Mouse (Mus musculus) MEL (cell line): Measurements from ENCODE around the gene Sez6l2. TPM values are rescaled to one million over a fixed set of nuclear protein-coding genes. Genes with fewer than 3 reads are reported as not detected.

Source experiments
- DNase-seq: peaks from one replicate; pipeline ENCODE4 v3.0.0; 2011; ENCODE audit warnings: low read depth, low spot score
- H3K27ac ChIP-seq: 2 replicates; pipeline ENCODE4 v1.5.1; 2012; ENCODE audit warnings: low read depth, mild to moderate bottlenecking, control low read depth, low read length, moderate library complexity; ENCODE audit not compliant: control insufficient read depth
- H3K27me3 ChIP-seq, 2 experiments: fragments of 150-350 bp in 1 of 2; sonication (generic) in 1 of 2; 2 replicates each; pipeline ENCODE4 v1.6.1; 2012; ENCODE audit warnings: low read length in 2 of 2, mild to moderate bottlenecking in 2 of 2, improper control_type of control experiment in 1 of 2, moderate library complexity in 1 of 2; ENCODE audit not compliant: insufficient read depth in 2 of 2, control insufficient read depth in 1 of 2
- H3K36me3 ChIP-seq, 2 experiments: 2 replicates each; pipeline ENCODE4 v1.6.1; 2012 to 2014; ENCODE audit warnings: low read length in 2 of 2, improper control_type of control experiment in 1 of 2, inconsistent platforms in 1 of 2, mild to moderate bottlenecking in 1 of 2; ENCODE audit not compliant: insufficient read depth in 2 of 2, control insufficient read depth in 1 of 2
- H3K4me1 ChIP-seq, 2 experiments: fragments of 150-350 bp in 1 of 2; sonication (generic) in 1 of 2; 2 replicates each; pipeline ENCODE4 v1.6.1; 2012; ENCODE audit warnings: low read length in 2 of 2, improper control_type of control experiment in 1 of 2, mild to moderate bottlenecking in 1 of 2; ENCODE audit not compliant: insufficient read depth in 2 of 2, control insufficient read depth in 1 of 2
- H3K4me3 ChIP-seq, 2 experiments: fragments of 150-350 bp in 1 of 2; sonication (generic) in 1 of 2; 2 replicates each; pipeline ENCODE4 v1.5.1; 2012; ENCODE audit warnings: low read depth in 2 of 2, low read length in 2 of 2, mild to moderate bottlenecking in 2 of 2, moderate library complexity in 2 of 2, control low read depth in 1 of 2, improper control_type of control experiment in 1 of 2; ENCODE audit not compliant: control insufficient read depth in 1 of 2, insufficient read depth in 1 of 2
- H3K79me2 ChIP-seq: 2 replicates; pipeline ENCODE4 v1.6.1; 2012; ENCODE audit warnings: mild to moderate bottlenecking, low read length, moderate library complexity; ENCODE audit not compliant: control insufficient read depth, poor library complexity, insufficient read depth
- H3K9ac ChIP-seq: 2 replicates; pipeline ENCODE4 v1.6.1; 2012; ENCODE audit warnings: low read depth, mild to moderate bottlenecking, control low read depth, low read length, moderate library complexity; ENCODE audit not compliant: control insufficient read depth, poor library complexity, severe bottlenecking
- H3K9me3 ChIP-seq: fragments of 150-350 bp; sonication (generic); replicated peaks from 2 replicates; pipeline ENCODE4 v1.6.1; 2012; ENCODE audit warnings: mild to moderate bottlenecking, low read length, improper control_type of control experiment, moderate library complexity; ENCODE audit not compliant: insufficient read depth
- CTCF ChIP-seq, 3 experiments: IDR thresholded peaks in 2 of 3; conservative IDR thresholded peaks in 1 of 3; 2 replicates each; pipeline ENCODE4 v1.5.1; 2011 to 2012; ENCODE audit warnings: low read length in 3 of 3, low read depth in 2 of 3, mild to moderate bottlenecking in 2 of 3, improper control_type of control experiment in 1 of 3, inconsistent platforms in 1 of 3, mixed read lengths in 1 of 3, moderate library complexity in 1 of 3; ENCODE audit not compliant: control insufficient read depth in 1 of 3, insufficient read depth in 1 of 3, poor library complexity in 1 of 3, severe bottlenecking in 1 of 3
- EP300 ChIP-seq, 2 experiments: IDR thresholded peaks; 2 replicates each; pipeline ENCODE4 v1.6.1; 2011; ENCODE audit warnings: improper control_type of control experiment in 2 of 2, low read length in 2 of 2, low read depth in 1 of 2, mild to moderate bottlenecking in 1 of 2
- ETS1 ChIP-seq: IDR thresholded peaks from 2 replicates; pipeline ENCODE4 v1.6.1; 2012; ENCODE audit warnings: low read depth, mild to moderate bottlenecking, inconsistent platforms, low read length, improper control_type of control experiment, moderate library complexity
- HCFC1 ChIP-seq: IDR thresholded peaks from 2 replicates; pipeline ENCODE4 v1.6.1; 2012; ENCODE audit warnings: low read depth, mild to moderate bottlenecking, inconsistent platforms, low read length, improper control_type of control experiment, moderate library complexity
- JUND ChIP-seq: IDR thresholded peaks from 2 replicates; pipeline ENCODE4 v1.6.1; 2011; ENCODE audit warnings: low read depth, mild to moderate bottlenecking, improper control_type of control experiment, low read length
- KAT2A ChIP-seq: conservative IDR thresholded peaks from 2 replicates; pipeline ENCODE4 v1.6.1; 2012; ENCODE audit warnings: low read depth, low read length, improper control_type of control experiment, inconsistent platforms
- MYB ChIP-seq: IDR thresholded peaks from 2 replicates; pipeline ENCODE4 v1.6.1; 2011; ENCODE audit warnings: mild to moderate bottlenecking, low read depth, low read length, improper control_type of control experiment
- NELFE ChIP-seq: IDR thresholded peaks from 2 replicates; pipeline ENCODE4 v1.6.1; 2011; ENCODE audit warnings: low read depth, low read length, improper control_type of control experiment
- SIN3A ChIP-seq: IDR thresholded peaks from 2 replicates; pipeline ENCODE4 v1.6.1; 2012; ENCODE audit warnings: low read length, improper control_type of control experiment, inconsistent platforms
- SMC3 ChIP-seq: IDR thresholded peaks from 2 replicates; pipeline ENCODE4 v1.6.1; 2011; ENCODE audit warnings: low read depth, low read length, improper control_type of control experiment
- TBP ChIP-seq: IDR thresholded peaks from 2 replicates; pipeline ENCODE4 v1.8.0; 2011; ENCODE audit warnings: low read depth, low read length, improper control_type of control experiment
- ZC3H11A ChIP-seq: IDR thresholded peaks from 2 replicates; pipeline ENCODE4 v1.6.1; 2012; ENCODE audit warnings: low read depth, mild to moderate bottlenecking, inconsistent platforms, low read length, improper control_type of control experiment
- ZMIZ1 ChIP-seq: IDR thresholded peaks from 2 replicates; pipeline ENCODE4 v1.6.1; 2012; ENCODE audit warnings: low read depth, mild to moderate bottlenecking, inconsistent platforms, low read length, improper control_type of control experiment, moderate library complexity
- polyA plus RNA-seq, 2 experiments: library from polyadenylated mRNA; stranded (reverse) in 1 of 2; unstranded in 1 of 2; fragments of >175 nt in 1 of 2; fragments of >200 nt in 1 of 2; gene quantifications; 2 replicates each; pipeline versions ENCODE4 v1.2.1 to v1.2.4; 2012; ENCODE audit warnings: low replicate concordance in 2 of 2, low read depth in 1 of 2; ENCODE audit not compliant: insufficient read length in 2 of 2, insufficient read depth in 1 of 2, missing spikeins in 1 of 2
- total RNA-seq: library from RNA; depleted of rRNA; stranded (reverse); fragments of 300-350 nt; gene quantifications from 2 replicates; pipeline ENCODE4 v1.2.3, GENCODE M21; 2012

Gene Sez6l2
- total and polyA plus RNA-seq, 3 experiments: 2.0 to 6.1 TPM; not detected in 1

DNA sequence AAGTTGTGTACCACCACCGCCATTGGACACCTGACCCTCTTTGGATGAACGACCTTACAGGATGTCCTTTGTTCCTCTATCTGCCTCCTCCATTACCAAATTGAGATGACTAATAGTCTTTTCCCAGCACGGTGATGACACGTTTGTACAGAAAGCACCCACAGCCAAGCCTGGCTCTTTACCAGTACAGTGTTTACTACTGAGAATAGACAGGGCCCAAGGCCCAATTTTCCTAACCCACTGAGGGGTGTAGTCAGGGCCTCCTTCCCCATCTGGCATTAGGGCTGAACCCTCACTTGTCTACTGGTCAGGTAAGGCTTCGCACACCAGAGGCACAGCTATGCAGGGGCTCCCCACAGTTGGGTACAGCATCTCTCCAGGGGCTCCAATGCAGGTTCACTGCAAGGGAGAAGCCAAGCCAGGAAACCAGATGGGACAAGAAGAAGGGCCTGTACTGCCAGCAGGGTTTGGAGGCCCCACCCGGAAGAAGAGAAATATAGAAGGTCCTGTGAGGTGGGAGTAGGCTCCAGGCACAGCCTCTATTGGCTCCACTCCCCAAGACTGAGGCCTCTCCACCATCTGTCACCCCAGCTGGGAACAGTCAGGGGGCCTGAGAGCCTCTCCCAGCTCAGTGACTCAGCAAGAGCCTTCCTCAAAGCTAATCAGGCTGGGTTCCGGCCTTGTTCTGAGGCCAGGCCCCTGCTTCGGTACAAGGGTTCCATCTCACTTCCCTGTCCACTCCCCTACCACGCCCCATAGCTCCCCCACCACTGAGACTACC, 58.1 kb downstream of the Sez6l2 start (continued):
- peak; percentile 84 for TF ChIP-seq SIN3A
- TF ChIP-seq TBP: peak; percentile 71; the same call in 1 of the 2 replicates

DNA sequence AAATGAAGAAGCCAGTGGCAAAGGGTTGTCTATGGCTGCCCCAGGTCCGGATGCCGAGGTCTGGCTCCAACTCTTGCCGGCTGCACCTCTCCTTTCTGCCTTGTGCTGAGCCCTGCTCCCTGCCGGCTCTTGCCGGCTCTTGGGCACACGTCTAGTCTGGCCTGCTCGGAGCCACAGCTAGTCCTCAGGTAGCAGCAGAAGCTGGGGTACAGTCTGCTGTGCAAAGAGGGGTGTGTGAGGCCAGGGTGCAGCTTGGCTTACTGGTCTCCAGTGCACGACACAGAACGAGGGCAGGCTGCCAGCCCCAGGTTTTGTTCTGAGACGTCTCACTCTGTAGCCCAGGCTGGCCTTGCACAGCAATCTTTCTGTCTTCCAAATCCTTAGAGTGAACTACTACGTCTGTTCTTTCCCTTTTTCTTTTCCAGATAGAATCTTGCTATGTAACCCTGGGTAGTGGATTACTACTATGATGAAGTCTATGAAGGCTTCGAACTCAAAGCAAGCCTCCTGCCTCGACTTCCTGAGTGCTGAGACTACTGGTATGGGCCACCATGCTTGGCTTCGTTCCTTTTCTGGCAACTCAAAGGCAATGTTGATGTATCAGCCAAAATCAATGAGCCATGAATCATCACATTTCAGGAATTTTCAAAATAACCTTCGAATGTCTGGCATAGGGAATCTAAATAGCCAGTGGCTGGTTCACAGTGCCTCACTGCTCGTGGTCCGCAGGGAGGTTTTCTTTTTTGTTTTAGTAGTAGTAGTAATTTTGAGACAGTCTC, 59.1 kb downstream of the Sez6l2 start:
- H3K4me1 ChIP-seq: peaks cover 10 to 33% of the 10 kb centered on the region in 2 experiments
- H3K4me3 ChIP-seq: no peak overlapping the region
- no peaks in the 10 kb centered on the region for H3K9me3 ChIP-seq
- H3K36me3 ChIP-seq: peaks cover 0 to 24% of the 10 kb centered on the region in 2 experiments; a peak in 2 of 4 replicates
- H3K79me2 ChIP-seq: peaks cover 17% of the 10 kb centered on the region
- TF ChIP-seq ZC3H11A (no peak), JUND (no peak), ETS1 (no peak), KAT2A (no peak), EP300 (IDR thresholded peaks at IDR 0.05; ENCODE audit: low read depth in 1 of 2, low read length in 2 of 2) (no peak), TBP (no peak)
- H3K27me3 ChIP-seq: no peaks in the 10 kb centered on the region
- DNase-seq: no peak
- peak overlapping the region; percentile 91 for H3K27ac ChIP-seq
- peak overlapping the region; percentile 68 for H3K9ac ChIP-seq

DNA sequence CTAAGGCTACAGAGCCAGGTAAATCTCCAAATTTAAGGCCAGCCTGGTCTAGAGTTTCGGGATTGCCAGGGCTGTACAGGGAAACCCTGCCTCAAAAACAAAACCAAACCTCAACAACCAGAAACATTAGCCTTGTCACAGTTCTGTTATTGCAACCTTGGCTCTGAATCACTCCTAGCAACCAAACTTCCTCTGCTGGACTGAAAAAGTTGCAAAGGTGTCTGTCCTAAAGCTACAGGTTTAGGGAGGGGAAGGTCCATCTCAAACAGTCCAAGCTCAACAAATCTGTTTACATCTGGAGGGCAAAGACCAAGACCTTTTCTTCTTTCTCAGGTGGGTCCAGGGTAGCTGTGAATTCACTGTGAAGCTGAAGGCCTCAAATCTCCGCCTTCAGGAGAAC, 60.7 kb downstream of the Sez6l2 start:
- Histone ChIP-seq H3K4me3 (no peak overlapping the region), H3K9ac (no peak overlapping the region), H3K79me2 (peaks cover 26% of the 10 kb centered on the region), H3K27me3 (no peaks in the 10 kb centered on the region), H3K27ac (no peak overlapping the region), H3K4me1 (peaks cover 10 to 36% of the 10 kb centered on the region in 2 experiments), H3K9me3 (no peaks in the 10 kb centered on the region), H3K36me3 (peaks cover 0 to 29% of the 10 kb centered on the region in 2 experiments; a peak in 2 of 4 replicates)
- TF ChIP-seq MYB (no peak), HCFC1 (no peak)
- no peak for DNase-seq

DNA sequence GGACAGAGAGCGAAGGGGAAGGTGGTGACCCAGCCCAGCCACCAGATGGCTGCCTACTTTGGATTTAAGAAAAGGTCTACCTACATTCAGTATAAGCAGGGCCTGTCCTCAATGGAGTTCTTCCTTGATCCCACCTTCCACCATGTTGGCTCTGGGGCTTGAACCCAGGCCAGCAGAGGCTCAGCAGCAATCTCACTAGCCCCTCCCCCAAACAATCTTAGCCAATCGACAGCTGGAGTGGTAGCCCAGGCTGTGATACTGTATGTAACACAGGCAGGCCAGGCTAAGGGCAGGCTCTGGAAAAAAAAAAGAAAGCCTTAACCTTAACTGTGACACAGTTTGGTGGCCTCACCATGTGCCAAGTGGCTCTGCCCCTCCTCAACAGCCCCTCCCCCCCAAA, 61.4 kb downstream of the Sez6l2 start:
- TF ChIP-seq KAT2A: no peak
- peak; percentile 25; the same call in 1 of the 2 replicates for TF ChIP-seq SMC3
- 0 out of 2 replicates have a peak, but pooled peaks have one; percentile 32 for TF ChIP-seq ZMIZ1
- 0 out of 2 replicates have a peak, but pooled peaks have one; percentile 25 for TF ChIP-seq NELFE
- TF ChIP-seq CTCF (IDR thresholded peaks at IDR 0.05 in 2 of 3, conservative IDR thresholded peaks at IDR 0.05 in 1 of 3; ENCODE audit: control insufficient read depth in 1 of 3, insufficient read depth in 1 of 3, low read depth in 2 of 3, low read length in 3 of 3, poor library complexity in 1 of 3, severe bottlenecking in 1 of 3): peak in 1 of 3 experiments; percentile 11; a peak in 1 of 6 replicates
- Histone ChIP-seq H3K27ac (no peak overlapping the region), H3K36me3 (peaks cover 0 to 29% of the 10 kb centered on the region in 2 experiments; a peak in 2 of 4 replicates), H3K4me1 (peaks cover 10 to 36% of the 10 kb centered on the region in 2 experiments), H3K27me3 (no peaks in the 10 kb centered on the region), H3K79me2 (peaks cover 32% of the 10 kb centered on the region), H3K9me3 (no peaks in the 10 kb centered on the region), H3K4me3 (no peak overlapping the region), H3K9ac (no peak overlapping the region)
- DNase-seq: peak; percentile 41
